Mouse (Mus musculus) urinary bladder, adult 18-20 months (tissue): Measurements from ENCODE around the gene Ankrd40.
A peak's percentile ranks its signal among the peaks of the same experiment; 100 is the strongest.

ENCODE experiments used
- DNase-seq, 2 experiments: peaks; one replicate each; pipeline ENCODE4 v3.0.0; 2022; ENCODE audit warnings: low spot score in 2 of 2, mixed read lengths in 2 of 2

Gene Ankrd40

GRCm38 (mm10) chr11:94323271-94323925, 4.4 kb upstream of the Ankrd40 start:
- no peak for DNase-seq

- DNase-seq = no peak
Observed at GRCm38 (mm10) chr11:94324618-94325017, 3.2 kb upstream of the Ankrd40 start.

- no peak for DNase-seq
Observed at GRCm38 (mm10) chr11:94326961-94327411, 815 bp upstream of the Ankrd40 start.

- no peak for DNase-seq
Observed at GRCm38 (mm10) chr11:94328644-94329025, 834 bp downstream of the Ankrd40 start.

- DNase-seq = no peak
Observed at GRCm38 (mm10) chr11:94329270-94329891, 1.6 kb downstream of the Ankrd40 start.

GRCm38 (mm10) chr11:94330211-94330610, 2.4 kb downstream of the Ankrd40 start:
- no peak for DNase-seq

GRCm38 (mm10) chr11:94332726-94333125, 4.9 kb downstream of the Ankrd40 start:
- no peak for DNase-seq

GRCm38 (mm10) chr11:94334386-94334968, 6.7 kb downstream of the Ankrd40 start:
- no peak for DNase-seq

GRCm38 (mm10) chr11:94336551-94336950, 8.8 kb downstream of the Ankrd40 start:
- DNase-seq = no peak

- DNase-seq = no peak
Observed at GRCm38 (mm10) chr11:94338347-94338746, 10.5 kb downstream of the Ankrd40 start.

- no peak for DNase-seq
Observed at GRCm38 (mm10) chr11:94339732-94340585, 12.2 kb downstream of the Ankrd40 start.

- no peak for DNase-seq
Observed at GRCm38 (mm10) chr11:94340948-94341933, 13.4 kb downstream of the Ankrd40 start.

GRCm38 (mm10) chr11:94342114-94342905, 14.5 kb downstream of the Ankrd40 start:
- DNase-seq = no peak

GRCm38 (mm10) chr11:94343955-94344358, 16.2 kb downstream of the Ankrd40 start:
- DNase-seq = no peak

GRCm38 (mm10) chr11:94344470-94344869, 16.7 kb downstream of the Ankrd40 start:
- no peak for DNase-seq

GRCm38 (mm10) chr11:94345926-94346325, 18.1 kb downstream of the Ankrd40 start:
- no peak for DNase-seq

GRCm38 (mm10) chr11:94346611-94347010, 18.8 kb downstream of the Ankrd40 start:
- peak in 1 of 2 experiments; percentile 66 for DNase-seq

- DNase-seq = no peak
Observed at GRCm38 (mm10) chr11:94347063-94347575, 19.3 kb downstream of the Ankrd40 start.

- no peak for DNase-seq
Observed at GRCm38 (mm10) chr11:94349839-94350238, 22.0 kb downstream of the Ankrd40 start.

GRCm38 (mm10) chr11:94350337-94350736, 22.5 kb downstream of the Ankrd40 start:
- DNase-seq = no peak
